Mouse (Mus musculus) intestine, postnatal 0 days (tissue): ENCODE data around the gene Tfap2c. TPM values are rescaled to one million over a fixed set of nuclear protein-coding genes. Genes with fewer than 3 reads are reported as not detected.

Experiments used
- ATAC-seq: fragments of 200-750 bp; cut with Nextera tagmentation; 2 replicates; pipeline ENCODE4 v1.8.0; 2017; ENCODE audit warnings: mild to moderate bottlenecking, moderate TSS enrichment, moderate library complexity
- H3K27ac ChIP-seq: fragments of 300-500 bp; sonication (generic); 2 replicates; pipeline ENCODE4 v1.5.1; 2014; ENCODE audit warnings: mild to moderate bottlenecking, low read depth, low read length, moderate library complexity
- H3K27me3 ChIP-seq: fragments of 300-500 bp; sonication (generic); replicated peaks from 2 replicates; pipeline ENCODE4 v1.6.1; 2014; ENCODE audit warnings: low read length, mixed read lengths; ENCODE audit not compliant: control insufficient read depth, insufficient read depth
- H3K36me3 ChIP-seq: fragments of 300-500 bp; sonication (generic); 2 replicates; pipeline ENCODE4 v1.6.1; 2014; ENCODE audit warnings: mild to moderate bottlenecking, moderate library complexity; ENCODE audit not compliant: control insufficient read depth, insufficient read depth
- H3K4me1 ChIP-seq: fragments of 300-500 bp; sonication (generic); replicated peaks from 2 replicates; pipeline ENCODE4 v1.6.1; 2014; ENCODE audit warnings: antibody characterized with exemption, low read length, mixed read lengths; ENCODE audit not compliant: control insufficient read depth, insufficient read depth
- H3K4me2 ChIP-seq: fragments of 300-500 bp; sonication (generic); replicated peaks from 2 replicates; pipeline ENCODE4 v1.6.1; 2014; ENCODE audit warnings: low read depth, mild to moderate bottlenecking, moderate library complexity
- H3K4me3 ChIP-seq: fragments of 300-500 bp; sonication (generic); 2 replicates; pipeline ENCODE4 v1.5.1; 2014; ENCODE audit warnings: low read depth, low read length
- H3K9ac ChIP-seq: fragments of 300-500 bp; sonication (generic); 2 replicates; pipeline ENCODE4 v1.6.1; 2014; ENCODE audit warnings: mild to moderate bottlenecking, low read depth, low read length
- H3K9me3 ChIP-seq: fragments of 300-500 bp; sonication (generic); 2 replicates; pipeline ENCODE4 v1.6.1; 2016; ENCODE audit warnings: mixed run types; ENCODE audit not compliant: control insufficient read depth
- CTCF ChIP-seq: sonication (generic); IDR thresholded peaks from 2 replicates; pipeline ENCODE4 v1.5.1; 2016; ENCODE audit warnings: low read depth, mild to moderate bottlenecking, control low read depth, antibody characterized with exemption, moderate library complexity
- WGBS: fragments of 180-500 bp; shearing (Covaris S2); extraction: QIAGEN DNeasy Blood & Tissue Kit; methylation state at CpG from one replicate; pipeline ENCODE4 v1.1.7; 2014; 5-methylcytosine and 5-hydroxymethylcytosine counted together
- polyA plus RNA-seq: library from polyadenylated mRNA; unstranded; fragments of >200 nt; fragmentation: Nextera tagmentation; extraction: Ambion mirVana; gene quantifications from 2 replicates; pipeline ENCODE4 v1.2.1, GENCODE M21; 2015

Tfap2c gene
- polyA plus RNA-seq, 1 experiment from 2014 or later = not detected

- under 1% methylated on average over 55 of the region's 62 CpGs for WGBS
Measured at GRCm38 (mm10) chr2:172550364-172551080, 1.1 kb downstream of the Tfap2c start.

GRCm38 (mm10) chr2:172551081-172551720 lies 1.8 kb downstream of the Tfap2c start:
- no peak for TF ChIP-seq CTCF
- WGBS = 1% methylated on average over 56 of the region's 57 CpGs
- H3K4me2 ChIP-seq = peak overlapping the region; percentile 56
- no peak overlapping the region for H3K27ac ChIP-seq
- peaks cover 92% of the 10 kb centered on the region for H3K27me3 ChIP-seq
- H3K4me3 ChIP-seq = peak overlapping the region; percentile 27
- H3K9me3 ChIP-seq = no peaks in the 10 kb centered on the region
- H3K9ac ChIP-seq = no peak overlapping the region
- no peaks in the 10 kb centered on the region; the same call in 1 of the 2 replicates for H3K4me1 ChIP-seq
- H3K36me3 ChIP-seq = no peaks in the 10 kb centered on the region
- no peak for ATAC-seq

More at GRCm38 (mm10) chr2:172550364-172551080, 1.1 kb downstream of the Tfap2c start:
- no peaks in the 10 kb centered on the region for H3K9me3 ChIP-seq
- no peak for ATAC-seq
- H3K27ac ChIP-seq = no peak overlapping the region
- H3K4me2 ChIP-seq = peak overlapping the region; percentile 56
- H3K27me3 ChIP-seq = peaks cover 93% of the 10 kb centered on the region
- H3K4me1 ChIP-seq = no peaks in the 10 kb centered on the region; the same call in 1 of the 2 replicates
- TF ChIP-seq CTCF = peak; percentile 82
- no peaks in the 10 kb centered on the region for H3K36me3 ChIP-seq
- H3K4me3 ChIP-seq = peak overlapping the region; percentile 27
- H3K9ac ChIP-seq = no peak overlapping the region

- Histone ChIP-seq H3K27ac (no peak overlapping the region), H3K9me3 (no peaks in the 10 kb centered on the region), H3K4me2 (no peak overlapping the region), H3K4me3 (no peak overlapping the region), H3K36me3 (no peaks in the 10 kb centered on the region), H3K4me1 (no peaks in the 10 kb centered on the region; the same call in 1 of the 2 replicates), H3K9ac (no peak overlapping the region), H3K27me3 (peaks cover 85% of the 10 kb centered on the region)
- 4% methylated on average over 14 of the region's 14 CpGs for WGBS
- no peak for TF ChIP-seq CTCF
- ATAC-seq = no peak
Measured at GRCm38 (mm10) chr2:172551872-172552271, 2.5 kb downstream of the Tfap2c start.

DNA sequence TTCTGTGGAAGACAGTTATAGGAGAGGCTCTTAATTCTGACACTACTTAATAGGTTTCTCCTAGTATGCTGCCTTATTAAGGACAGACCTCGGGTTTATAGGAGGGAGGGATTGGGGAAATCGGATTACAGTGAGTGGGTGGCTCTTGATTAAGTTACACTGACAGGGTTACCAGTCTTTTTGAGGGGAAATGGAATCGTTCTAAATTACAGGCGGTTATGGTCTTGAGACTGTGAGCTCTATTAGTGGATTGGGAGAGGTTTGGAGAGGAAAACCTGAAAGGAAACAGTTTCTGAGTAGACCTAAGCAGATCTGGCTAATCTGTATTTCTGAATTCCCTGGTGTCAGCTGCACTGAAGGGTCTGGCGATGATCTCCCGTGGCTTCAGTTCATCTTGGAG lies 3.3 kb downstream of the Tfap2c start:
- no peak for TF ChIP-seq CTCF
- Histone ChIP-seq H3K9ac (no peak overlapping the region), H3K4me1 (no peaks in the 10 kb centered on the region; the same call in 1 of the 2 replicates), H3K36me3 (no peaks in the 10 kb centered on the region), H3K4me3 (no peak overlapping the region), H3K27ac (no peak overlapping the region), H3K4me2 (no peak overlapping the region), H3K9me3 (no peaks in the 10 kb centered on the region), H3K27me3 (peaks cover 82% of the 10 kb centered on the region)
- 5% methylated on average over 6 of the region's 6 CpGs for WGBS
- ATAC-seq = no peak

GRCm38 (mm10) chr2:172554211-172554610 lies 4.8 kb downstream of the Tfap2c start:
- Histone ChIP-seq H3K27ac (no peak overlapping the region), H3K9ac (no peak overlapping the region), H3K9me3 (no peaks in the 10 kb centered on the region), H3K4me1 (no peaks in the 10 kb centered on the region; the same call in 1 of the 2 replicates), H3K36me3 (no peaks in the 10 kb centered on the region), H3K27me3 (peaks cover 70% of the 10 kb centered on the region), H3K4me2 (no peak overlapping the region), H3K4me3 (no peak overlapping the region)
- no peak for TF ChIP-seq CTCF
- WGBS = 80% methylated on average over 9 of the region's 9 CpGs
- ATAC-seq = no peak

DNA sequence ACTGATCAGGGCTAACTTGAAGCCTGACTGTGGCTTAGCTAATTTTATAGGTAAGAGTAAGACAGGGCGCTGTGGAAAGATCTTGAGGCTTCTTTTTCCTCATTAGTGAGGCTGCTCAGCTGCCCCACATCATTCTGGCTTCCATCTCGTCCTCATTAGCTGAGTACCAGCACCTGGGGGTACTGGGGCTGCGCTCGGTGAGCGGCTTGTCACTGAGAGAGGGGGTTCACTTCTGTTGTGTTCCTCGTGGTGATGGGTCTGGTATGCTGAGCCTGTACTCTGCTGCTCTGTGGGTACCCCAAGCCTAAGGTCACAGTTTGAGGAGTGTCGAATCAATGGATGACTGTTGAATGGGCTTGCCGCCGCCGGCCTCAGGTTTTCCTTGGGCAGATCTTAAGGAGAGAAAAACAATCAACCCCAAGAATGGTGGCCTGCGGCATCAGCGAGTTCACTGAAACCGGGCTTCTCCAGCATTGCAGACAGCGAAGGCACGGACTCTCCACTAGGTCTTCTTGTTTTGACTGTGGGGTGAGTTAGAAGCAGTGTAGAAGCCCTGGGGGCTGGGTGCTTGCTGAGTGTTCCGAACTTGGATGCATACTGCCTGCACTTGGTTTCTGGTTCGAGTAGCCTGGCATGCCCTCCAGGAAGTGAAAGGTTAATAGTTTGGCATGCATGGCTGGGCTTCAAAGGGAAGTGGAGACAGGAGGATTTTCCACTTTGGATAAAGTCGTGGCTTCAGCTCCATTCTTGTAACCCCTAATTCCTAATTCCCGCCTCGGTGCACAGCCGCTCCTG lies 9.5 kb downstream of the Tfap2c start:
- ATAC-seq = no peak

More for the DNA sequence above, 9.5 kb downstream of the Tfap2c start:
- H3K4me2 ChIP-seq = no peak overlapping the region
- no peaks in the 10 kb centered on the region for H3K9me3 ChIP-seq
- TF ChIP-seq CTCF = no peak
- no peaks in the 10 kb centered on the region for H3K36me3 ChIP-seq
- peaks cover 31% of the 10 kb centered on the region for H3K27me3 ChIP-seq
- H3K4me1 ChIP-seq = no peaks in the 10 kb centered on the region
- H3K4me3 ChIP-seq = no peak overlapping the region
- 57% methylated on average over 21 of the region's 21 CpGs for WGBS
- no peak overlapping the region for H3K27ac ChIP-seq
- H3K9ac ChIP-seq = no peak overlapping the region
